Mouse (Mus musculus): ENCODE results near the gene Car2. TPM values are rescaled to one million over a fixed set of nuclear protein-coding genes. Genes with fewer than 3 reads are reported as not detected.

Car2 gene
- polyA plus RNA-seq, 1 experiment from 2014 or later: 65.5 TPM

DNA sequence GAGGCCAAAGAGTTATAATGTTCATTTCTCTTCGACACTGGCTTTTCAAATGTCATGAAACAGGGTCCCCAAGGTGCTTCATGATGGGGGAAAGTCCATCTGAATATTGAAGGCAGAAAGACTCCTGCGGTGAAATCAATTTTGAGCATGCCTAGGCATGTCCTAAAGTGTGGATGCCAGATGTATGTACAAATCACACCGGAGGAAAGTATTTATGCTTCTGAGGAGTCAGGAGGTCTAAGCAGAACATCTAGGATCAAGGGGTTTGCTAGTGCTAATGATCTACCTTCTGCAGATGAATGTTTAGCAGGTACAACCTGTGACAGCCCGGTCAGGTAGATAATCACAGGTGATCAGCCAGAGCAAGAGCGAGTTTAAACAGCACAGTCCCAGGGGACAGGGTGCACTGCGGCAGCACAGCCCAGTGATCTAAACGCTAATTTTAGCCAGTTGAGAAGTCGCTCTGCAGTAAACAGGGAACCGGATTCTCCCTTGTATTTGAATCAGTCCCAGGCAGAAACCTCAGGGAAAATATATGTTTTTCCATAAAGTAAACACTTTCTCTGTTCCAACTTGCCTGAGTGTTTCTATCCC, 9.7 kb upstream of the Car2 start:
- H3K27me3 ChIP-seq (replicated peaks; ENCODE audit: control insufficient read depth, insufficient read depth, low read length): no peaks in the 10 kb centered on the region
- no peak for ATAC-seq
- no peaks in the 10 kb centered on the region for H3K9me3 ChIP-seq (ENCODE audit: control insufficient read depth, low read length)
- H3K36me3 ChIP-seq (ENCODE audit: control insufficient read depth, insufficient read depth, low read length): no peaks in the 10 kb centered on the region
- 79% methylated on average over 9 of the region's 9 CpGs for WGBS
- no peak overlapping the region for H3K27ac ChIP-seq (ENCODE audit: low read depth, low read length)
- no peak overlapping the region for H3K4me3 ChIP-seq (ENCODE audit: low read length)
- H3K4me1 ChIP-seq (ENCODE audit: control insufficient read depth, insufficient read depth, low read depth, low read length): no peaks in the 10 kb centered on the region
- no peak overlapping the region for H3K4me2 ChIP-seq (ENCODE audit: low read length)
- no peak overlapping the region for H3K9ac ChIP-seq (ENCODE audit: low read depth, low read length)

DNA sequence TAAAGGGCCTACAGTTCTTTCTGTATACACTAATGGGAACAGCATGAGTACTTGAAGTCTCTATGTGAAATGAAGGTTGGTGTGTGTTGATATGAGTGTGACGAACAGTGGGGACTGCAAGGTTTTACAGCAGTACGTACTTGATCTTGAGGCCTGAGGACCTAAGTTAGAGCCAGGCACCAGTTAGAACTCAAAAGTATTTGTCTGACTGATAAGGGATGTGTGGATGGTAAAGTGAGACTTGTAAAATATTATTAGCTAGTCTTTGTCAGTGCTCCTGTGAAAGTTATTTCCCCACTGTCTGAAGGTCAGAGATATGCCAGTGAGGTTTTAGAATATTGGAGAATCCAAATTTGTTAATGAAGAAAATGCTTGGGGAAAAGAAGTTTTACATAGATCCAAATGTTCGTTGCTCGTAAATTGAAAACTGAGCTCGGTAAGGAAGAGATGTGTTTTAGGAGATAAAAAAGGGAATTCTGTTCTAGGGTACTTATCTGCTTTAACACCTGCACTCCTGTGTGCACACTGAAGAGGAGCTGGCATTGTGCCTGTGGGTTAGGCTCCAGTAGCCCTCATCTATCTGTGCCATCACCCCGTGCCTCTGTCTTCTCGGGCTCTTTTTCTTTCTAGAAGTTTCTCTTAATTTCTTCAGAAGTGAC, 8.7 kb upstream of the Car2 start:
- Histone ChIP-seq H3K4me1 (ENCODE audit: control insufficient read depth, insufficient read depth, low read depth, low read length) (no peaks in the 10 kb centered on the region), H3K27me3 (replicated peaks; ENCODE audit: control insufficient read depth, insufficient read depth, low read length) (no peaks in the 10 kb centered on the region), H3K27ac (ENCODE audit: low read depth, low read length) (no peak overlapping the region), H3K4me3 (ENCODE audit: low read length) (no peak overlapping the region), H3K9me3 (ENCODE audit: control insufficient read depth, low read length) (no peaks in the 10 kb centered on the region), H3K4me2 (ENCODE audit: low read length) (no peak overlapping the region), H3K9ac (ENCODE audit: low read depth, low read length) (no peak overlapping the region), H3K36me3 (ENCODE audit: control insufficient read depth, insufficient read depth, low read length) (no peaks in the 10 kb centered on the region)
- ATAC-seq: no peak
- 92% methylated on average over 7 of the region's 7 CpGs for WGBS

DNA sequence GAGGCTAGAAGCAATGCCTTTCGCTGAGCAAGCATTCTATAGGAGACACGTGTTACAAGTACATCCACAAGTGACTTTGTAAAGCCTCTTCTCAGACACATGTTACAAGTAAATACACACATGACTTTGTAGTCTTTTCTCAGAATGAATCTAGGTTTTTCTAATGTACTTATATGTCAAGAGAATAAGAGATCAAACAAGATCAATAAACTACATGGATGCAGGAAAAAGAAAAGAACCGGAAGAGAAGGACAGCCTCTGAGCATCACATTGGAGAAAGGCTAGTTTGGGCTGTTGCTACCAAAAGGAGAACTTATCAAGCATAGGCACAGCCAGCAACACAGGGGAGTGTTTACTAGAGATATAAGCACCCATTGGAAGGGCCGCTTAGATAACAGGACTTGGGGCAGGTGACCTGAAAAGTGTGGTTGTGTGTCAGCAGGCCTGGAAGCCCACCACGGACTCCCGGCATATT, 7.3 kb upstream of the Car2 start:
- H3K4me1 ChIP-seq (ENCODE audit: control insufficient read depth, insufficient read depth, low read depth, low read length): no peaks in the 10 kb centered on the region
- 77% methylated on average over 6 of the region's 6 CpGs for WGBS
- no peak overlapping the region for H3K27ac ChIP-seq (ENCODE audit: low read depth, low read length)
- no peak overlapping the region for H3K4me3 ChIP-seq (ENCODE audit: low read length)
- H3K9me3 ChIP-seq (ENCODE audit: control insufficient read depth, low read length): no peaks in the 10 kb centered on the region
- no peak overlapping the region for H3K4me2 ChIP-seq (ENCODE audit: low read length)
- no peaks in the 10 kb centered on the region for H3K36me3 ChIP-seq (ENCODE audit: control insufficient read depth, insufficient read depth, low read length)
- H3K9ac ChIP-seq (ENCODE audit: low read depth, low read length): no peak overlapping the region
- no peaks in the 10 kb centered on the region for H3K27me3 ChIP-seq (replicated peaks; ENCODE audit: control insufficient read depth, insufficient read depth, low read length)
- ATAC-seq: no peak

DNA sequence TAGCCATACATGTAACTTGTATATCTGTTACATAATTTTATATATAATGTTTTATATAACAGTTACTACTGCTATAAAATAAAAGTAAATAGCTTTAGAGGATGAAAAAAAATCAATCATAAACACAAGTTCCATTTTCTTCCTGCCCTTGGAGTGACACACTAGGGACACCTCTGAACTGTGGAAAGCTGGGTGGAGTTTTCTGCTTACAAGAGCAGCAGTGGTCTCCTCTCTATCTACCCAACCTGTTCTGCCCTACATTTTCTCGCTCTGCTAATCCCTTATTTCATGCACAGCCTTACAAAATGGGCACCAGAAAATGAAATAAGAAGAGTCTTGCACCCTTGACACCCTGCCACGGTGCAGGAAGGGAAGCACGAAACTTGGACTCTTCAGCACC, 6.8 kb upstream of the Car2 start:
- H3K9me3 ChIP-seq (ENCODE audit: control insufficient read depth, low read length): no peaks in the 10 kb centered on the region
- H3K36me3 ChIP-seq (ENCODE audit: control insufficient read depth, insufficient read depth, low read length): no peaks in the 10 kb centered on the region
- no peak for ATAC-seq
- no peak overlapping the region for H3K27ac ChIP-seq (ENCODE audit: low read depth, low read length)
- H3K4me2 ChIP-seq (ENCODE audit: low read length): no peak overlapping the region
- 85% methylated on average over 3 of the region's 3 CpGs for WGBS
- no peaks in the 10 kb centered on the region for H3K4me1 ChIP-seq (ENCODE audit: control insufficient read depth, insufficient read depth, low read depth, low read length)
- H3K4me3 ChIP-seq (ENCODE audit: low read length): no peak overlapping the region
- no peaks in the 10 kb centered on the region for H3K27me3 ChIP-seq (replicated peaks; ENCODE audit: control insufficient read depth, insufficient read depth, low read length)
- H3K9ac ChIP-seq (ENCODE audit: low read depth, low read length): no peak overlapping the region

DNA sequence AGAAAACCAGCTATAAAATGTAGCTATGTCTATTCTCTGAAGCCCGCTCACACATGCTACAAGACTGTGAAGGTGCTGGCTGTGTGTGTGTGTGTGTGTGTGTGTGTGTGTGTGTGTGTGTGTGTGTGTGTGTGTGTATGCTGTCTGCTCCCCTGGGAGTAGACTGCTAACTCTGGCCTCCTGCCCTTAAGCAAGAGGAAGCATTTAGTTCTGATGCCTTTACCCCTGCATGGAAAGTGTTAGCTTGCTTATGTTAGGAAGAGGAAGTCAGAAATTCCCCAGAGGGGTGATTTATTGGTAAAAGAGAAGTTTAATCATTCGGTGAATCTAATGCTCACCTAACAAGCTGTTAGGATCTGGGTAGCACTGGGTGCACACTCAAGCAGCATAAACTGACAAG, 5.8 kb upstream of the Car2 start:
- no peak overlapping the region for H3K4me2 ChIP-seq (ENCODE audit: low read length)
- no peaks in the 10 kb centered on the region for H3K36me3 ChIP-seq (ENCODE audit: control insufficient read depth, insufficient read depth, low read length)
- no peak for ATAC-seq
- no peak overlapping the region for H3K27ac ChIP-seq (ENCODE audit: low read depth, low read length)
- no peak overlapping the region for H3K9ac ChIP-seq (ENCODE audit: low read depth, low read length)
- no peaks in the 10 kb centered on the region for H3K27me3 ChIP-seq (replicated peaks; ENCODE audit: control insufficient read depth, insufficient read depth, low read length)
- H3K9me3 ChIP-seq (ENCODE audit: control insufficient read depth, low read length): no peaks in the 10 kb centered on the region
- H3K4me3 ChIP-seq (ENCODE audit: low read length): no peak overlapping the region
- WGBS: 79% methylated on average over 2 of the region's 2 CpGs
- no peaks in the 10 kb centered on the region for H3K4me1 ChIP-seq (ENCODE audit: control insufficient read depth, insufficient read depth, low read depth, low read length)

DNA sequence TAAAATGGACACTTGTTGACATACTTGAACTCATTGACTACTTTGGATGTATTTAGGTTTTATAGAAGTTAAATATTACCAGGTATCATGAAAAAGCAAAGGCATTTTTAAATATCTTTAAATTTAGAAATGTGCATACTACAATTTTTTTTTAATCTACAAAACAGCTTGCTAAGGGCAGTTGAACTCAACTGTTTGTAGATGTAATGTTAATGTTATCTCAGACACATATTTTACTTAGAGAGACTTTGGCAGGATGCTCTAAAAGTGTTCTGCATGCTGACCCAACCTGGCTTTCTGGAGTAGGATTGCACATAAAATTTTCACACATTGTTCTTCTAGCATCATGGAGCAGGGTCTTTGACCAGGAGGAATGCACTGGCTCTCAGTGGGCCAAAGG, 4.1 kb upstream of the Car2 start:
- no peak overlapping the region for H3K4me2 ChIP-seq (ENCODE audit: low read length)
- H3K9ac ChIP-seq (ENCODE audit: low read depth, low read length): no peak overlapping the region
- no peaks in the 10 kb centered on the region for H3K36me3 ChIP-seq (ENCODE audit: control insufficient read depth, insufficient read depth, low read length)
- no peaks in the 10 kb centered on the region for H3K9me3 ChIP-seq (ENCODE audit: control insufficient read depth, low read length)
- H3K27me3 ChIP-seq (replicated peaks; ENCODE audit: control insufficient read depth, insufficient read depth, low read length): no peaks in the 10 kb centered on the region
- H3K4me3 ChIP-seq (ENCODE audit: low read length): no peak overlapping the region
- H3K4me1 ChIP-seq (ENCODE audit: control insufficient read depth, insufficient read depth, low read depth, low read length): no peaks in the 10 kb centered on the region
- no peak overlapping the region for H3K27ac ChIP-seq (ENCODE audit: low read depth, low read length)
- no peak for ATAC-seq

DNA sequence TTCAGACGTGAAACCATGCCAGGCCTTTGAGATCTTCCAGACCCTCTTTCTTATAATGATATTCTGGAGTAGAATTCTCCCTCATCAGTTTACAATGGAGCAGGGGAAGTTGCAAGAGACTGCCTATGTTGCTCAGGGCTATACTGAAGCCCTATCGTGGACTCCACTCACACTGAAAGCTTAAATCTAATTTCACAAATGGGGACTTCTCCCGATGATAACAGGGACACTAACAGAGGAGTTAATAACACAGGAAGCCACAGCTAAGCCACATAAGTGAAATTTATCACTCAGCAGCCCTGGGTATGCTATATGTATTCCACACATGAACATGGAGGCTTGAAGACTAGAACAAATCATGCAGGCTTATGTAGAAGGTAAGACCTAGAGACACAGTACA, 3.3 kb upstream of the Car2 start:
- Histone ChIP-seq H3K4me2 (ENCODE audit: low read length) (no peak overlapping the region), H3K4me1 (ENCODE audit: control insufficient read depth, insufficient read depth, low read depth, low read length) (no peaks in the 10 kb centered on the region), H3K4me3 (ENCODE audit: low read length) (no peak overlapping the region), H3K36me3 (ENCODE audit: control insufficient read depth, insufficient read depth, low read length) (no peaks in the 10 kb centered on the region), H3K9ac (ENCODE audit: low read depth, low read length) (no peak overlapping the region), H3K27ac (ENCODE audit: low read depth, low read length) (no peak overlapping the region), H3K9me3 (ENCODE audit: control insufficient read depth, low read length) (no peaks in the 10 kb centered on the region), H3K27me3 (replicated peaks; ENCODE audit: control insufficient read depth, insufficient read depth, low read length) (no peaks in the 10 kb centered on the region)
- 81% methylated on average over 3 of the region's 3 CpGs for WGBS
- no peak for ATAC-seq

DNA sequence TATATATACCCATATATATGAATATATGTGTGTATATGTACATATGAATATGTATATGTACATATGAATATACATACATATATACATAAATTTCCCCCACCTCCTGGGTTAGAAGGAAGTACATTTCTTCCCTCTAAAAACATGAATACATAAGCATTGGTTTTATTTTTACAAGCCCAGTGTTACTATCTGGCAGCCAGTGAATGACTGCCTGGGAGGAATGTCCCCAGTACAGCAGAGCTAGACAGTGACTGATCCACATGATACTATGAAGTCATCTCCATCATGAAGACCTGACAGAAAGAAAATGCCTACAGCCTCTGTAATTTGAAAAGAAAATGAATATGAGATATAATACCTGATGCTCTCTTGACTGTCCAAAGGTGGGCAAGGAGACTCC, 1.2 kb upstream of the Car2 start:
- H3K36me3 ChIP-seq (ENCODE audit: control insufficient read depth, insufficient read depth, low read length): no peaks in the 10 kb centered on the region
- no peaks in the 10 kb centered on the region for H3K9me3 ChIP-seq (ENCODE audit: control insufficient read depth, low read length)
- H3K27ac ChIP-seq (ENCODE audit: low read depth, low read length): no peak overlapping the region
- no peak for ATAC-seq
- H3K4me1 ChIP-seq (ENCODE audit: control insufficient read depth, insufficient read depth, low read depth, low read length): no peaks in the 10 kb centered on the region; the same call in 1 of the 2 replicates
- H3K4me2 ChIP-seq (ENCODE audit: low read length): no peak overlapping the region
- H3K9ac ChIP-seq (ENCODE audit: low read depth, low read length): no peak overlapping the region
- no peaks in the 10 kb centered on the region for H3K27me3 ChIP-seq (replicated peaks; ENCODE audit: control insufficient read depth, insufficient read depth, low read length)
- H3K4me3 ChIP-seq (ENCODE audit: low read length): no peak overlapping the region

DNA sequence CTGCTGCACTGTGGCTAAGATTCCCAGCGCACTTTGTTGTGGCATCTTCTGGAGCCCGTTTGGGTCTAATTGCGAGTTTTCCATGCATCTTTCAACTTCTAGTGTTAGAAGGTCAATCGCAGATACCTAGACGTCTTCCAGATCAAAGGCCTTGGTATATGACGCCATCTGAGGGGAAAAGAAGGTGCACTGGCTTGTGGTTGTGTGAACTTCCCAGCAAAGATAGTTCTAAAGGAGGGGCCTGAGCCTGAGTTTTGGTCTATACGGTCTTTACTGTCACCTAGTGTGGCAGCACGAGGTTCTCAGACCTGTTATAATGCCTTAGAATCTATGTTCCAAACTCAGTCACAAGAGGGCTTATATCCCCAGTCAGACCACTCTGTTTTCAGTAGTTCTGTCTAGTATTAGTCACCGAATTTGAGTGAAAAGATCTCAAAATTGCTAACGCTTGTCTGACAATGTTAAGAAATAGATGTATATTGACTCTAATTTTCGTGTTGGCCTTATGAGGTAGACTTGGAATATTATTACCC, 1.1 kb downstream of the Car2 start:
- ATAC-seq: no peak
- Histone ChIP-seq H3K27ac (ENCODE audit: low read depth, low read length) (no peak overlapping the region; the same call in 1 of the 2 replicates), H3K4me2 (ENCODE audit: low read length) (peak overlapping the region; percentile 82), H3K36me3 (ENCODE audit: control insufficient read depth, insufficient read depth, low read length) (no peaks in the 10 kb centered on the region), H3K27me3 (replicated peaks; ENCODE audit: control insufficient read depth, insufficient read depth, low read length) (no peaks in the 10 kb centered on the region), H3K4me1 (ENCODE audit: control insufficient read depth, insufficient read depth, low read depth, low read length) (no peaks in the 10 kb centered on the region; the same call in 1 of the 2 replicates), H3K9me3 (ENCODE audit: control insufficient read depth, low read length) (no peaks in the 10 kb centered on the region), H3K4me3 (ENCODE audit: low read length) (peak overlapping the region; percentile 94), H3K9ac (ENCODE audit: low read depth, low read length) (peak overlapping the region; percentile 88; the same call in 1 of the 2 replicates)
- 37% methylated on average over 11 of the region's 11 CpGs for WGBS
